Mouse (Mus musculus): ENCODE data around the gene Dmrt3. TPM values are rescaled to one million over a fixed set of nuclear protein-coding genes. Genes with fewer than 3 reads are reported as not detected.

Gene Dmrt3
- polyA plus RNA-seq, 1 experiment from 2014 or later = 1.8 TPM

DNA sequence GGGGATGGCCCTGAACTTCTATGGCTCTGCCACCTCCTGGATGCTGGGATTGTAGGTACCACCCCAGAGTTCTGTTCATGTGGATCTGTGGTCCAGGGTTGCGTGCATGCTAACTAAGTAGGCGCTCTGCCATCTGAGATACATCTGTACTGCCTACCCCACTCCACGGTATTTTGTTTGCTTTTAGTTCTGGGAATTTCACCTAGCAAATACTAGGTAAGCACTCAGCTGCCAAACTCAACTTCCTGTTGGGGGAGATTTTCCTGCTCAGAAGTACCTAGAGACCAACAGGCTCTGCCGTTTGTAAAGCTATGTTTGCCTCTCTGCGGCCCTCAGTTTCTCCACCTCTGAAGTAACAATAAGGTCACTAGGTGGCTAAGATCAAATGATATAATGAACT lies 25.0 kb downstream of the Dmrt3 start:
- no peak overlapping the region for H3K4me3 ChIP-seq
- H3K9ac ChIP-seq = no peak overlapping the region
- no peak for ATAC-seq (ENCODE audit: insufficient number of reproducible peaks, insufficient read depth, low FRiP score, low TSS enrichment, low read depth)
- no peaks in the 10 kb centered on the region for H3K4me1 ChIP-seq
- H3K36me3 ChIP-seq = no peaks in the 10 kb centered on the region
- H3K27ac ChIP-seq = no peak overlapping the region
- H3K27me3 ChIP-seq = peaks cover 11% of the 10 kb centered on the region; the same call in 1 of the 2 replicates
- no peaks in the 10 kb centered on the region for H3K9me3 ChIP-seq
- 81% methylated on average over 5 of the region's 5 CpGs for WGBS
- 0 out of 2 replicates have a peak overlapping the region, but pooled peaks have one; percentile 59 for H3K4me2 ChIP-seq

DNA sequence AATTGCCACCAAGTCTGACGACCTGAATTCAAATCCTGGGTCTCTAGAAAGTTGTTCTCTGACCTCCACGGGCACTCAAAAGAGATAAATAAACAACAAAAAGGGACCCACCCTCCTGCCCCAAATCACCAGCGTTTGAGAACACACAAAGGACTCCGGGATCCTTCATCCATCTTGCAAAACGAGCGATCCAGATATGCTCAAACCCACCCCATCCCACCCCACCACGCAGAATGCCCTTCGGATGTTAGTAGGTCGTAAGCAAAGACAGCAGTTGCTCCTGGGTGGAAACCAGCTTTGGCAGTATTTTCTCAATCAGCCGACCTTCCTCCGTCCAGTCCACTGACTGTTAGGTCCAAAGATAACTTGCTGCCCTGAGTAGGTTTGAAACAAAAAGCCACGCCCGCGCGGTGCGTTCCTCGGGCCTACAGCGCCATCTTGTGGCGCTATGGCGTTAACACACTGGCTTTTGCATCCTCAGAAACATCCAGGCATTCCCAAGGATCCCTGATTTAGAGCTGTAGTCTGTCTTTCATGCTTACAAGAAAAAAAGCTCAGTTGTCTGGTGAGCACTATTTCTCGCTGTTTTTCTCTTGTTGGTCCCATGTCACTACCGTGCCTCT lies 25.6 kb downstream of the Dmrt3 start:
- no peak for ATAC-seq (ENCODE audit: insufficient number of reproducible peaks, insufficient read depth, low FRiP score, low TSS enrichment, low read depth)
- Histone ChIP-seq H3K27me3 (peaks cover 5% of the 10 kb centered on the region; the same call in 1 of the 2 replicates), H3K4me1 (no peaks in the 10 kb centered on the region), H3K9me3 (no peaks in the 10 kb centered on the region), H3K4me2 (peak overlapping the region; percentile 59), H3K9ac (peak overlapping the region; percentile 62), H3K36me3 (no peaks in the 10 kb centered on the region), H3K27ac (no peak overlapping the region), H3K4me3 (peak overlapping the region; percentile 42)
- WGBS = 12% methylated on average over 22 of the region's 22 CpGs

GRCm38 (mm10) chr19:25638766-25639361 lies 28.8 kb downstream of the Dmrt3 start:
- Histone ChIP-seq H3K36me3 (no peaks in the 10 kb centered on the region), H3K27me3 (peaks cover 5% of the 10 kb centered on the region; the same call in 1 of the 2 replicates), H3K4me1 (no peaks in the 10 kb centered on the region), H3K4me3 (no peak overlapping the region), H3K9ac (no peak overlapping the region), H3K9me3 (no peaks in the 10 kb centered on the region), H3K27ac (no peak overlapping the region), H3K4me2 (no peak overlapping the region)
- ATAC-seq (ENCODE audit: insufficient number of reproducible peaks, insufficient read depth, low FRiP score, low TSS enrichment, low read depth) = no peak
- 77% methylated on average over 11 of the region's 11 CpGs for WGBS

GRCm38 (mm10) chr19:25641786-25642185 lies 31.7 kb downstream of the Dmrt3 start:
- Histone ChIP-seq H3K4me3 (no peak overlapping the region), H3K9ac (no peak overlapping the region), H3K27ac (no peak overlapping the region), H3K9me3 (no peaks in the 10 kb centered on the region), H3K36me3 (no peaks in the 10 kb centered on the region), H3K4me2 (no peak overlapping the region), H3K4me1 (no peaks in the 10 kb centered on the region), H3K27me3 (peaks cover 5% of the 10 kb centered on the region; the same call in 1 of the 2 replicates)
- ATAC-seq (ENCODE audit: insufficient number of reproducible peaks, insufficient read depth, low FRiP score, low TSS enrichment, low read depth) = no peak
- 84% methylated on average over 6 of the region's 6 CpGs for WGBS

DNA sequence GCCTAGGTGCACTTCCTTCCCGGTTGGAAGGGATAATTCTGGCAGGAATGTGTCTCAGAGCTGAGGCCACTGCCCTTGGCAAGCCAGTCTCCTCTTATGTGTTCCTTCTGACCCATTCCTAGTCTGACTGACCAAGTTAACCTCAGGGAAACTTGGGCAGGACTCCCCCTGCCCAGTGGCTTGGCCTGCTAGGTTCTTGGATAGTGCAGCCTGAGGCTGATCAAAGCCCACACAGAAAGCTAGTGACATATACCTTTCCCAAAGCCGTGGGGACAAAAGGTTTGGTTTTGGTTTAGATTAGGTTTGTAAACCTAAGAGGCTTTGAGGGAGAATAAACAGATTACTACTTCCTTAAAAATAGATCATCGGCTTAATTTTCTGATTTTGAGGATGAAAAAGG lies 37.0 kb downstream of the Dmrt3 start:
- WGBS = 47% methylated on average over 3 of the region's 3 CpGs
- ATAC-seq (ENCODE audit: insufficient number of reproducible peaks, insufficient read depth, low FRiP score, low TSS enrichment, low read depth) = no peak
- Histone ChIP-seq H3K36me3 (no peaks in the 10 kb centered on the region), H3K9me3 (no peaks in the 10 kb centered on the region), H3K27me3 (peaks cover 7% of the 10 kb centered on the region; the same call in 1 of the 2 replicates), H3K4me3 (no peak overlapping the region), H3K4me1 (no peaks in the 10 kb centered on the region), H3K9ac (no peak overlapping the region), H3K27ac (no peak overlapping the region), H3K4me2 (no peak overlapping the region)

GRCm38 (mm10) chr19:25648701-25649100 lies 38.6 kb downstream of the Dmrt3 start:
- Histone ChIP-seq H3K4me3 (no peak overlapping the region), H3K27me3 (peaks cover 14% of the 10 kb centered on the region; the same call in 1 of the 2 replicates), H3K36me3 (no peaks in the 10 kb centered on the region), H3K9me3 (no peaks in the 10 kb centered on the region), H3K27ac (no peak overlapping the region), H3K4me2 (no peak overlapping the region), H3K4me1 (no peaks in the 10 kb centered on the region; the same call in 1 of the 2 replicates), H3K9ac (no peak overlapping the region)
- 66% methylated on average over 4 of the region's 4 CpGs for WGBS
- ATAC-seq (ENCODE audit: insufficient number of reproducible peaks, insufficient read depth, low FRiP score, low TSS enrichment, low read depth) = no peak

DNA sequence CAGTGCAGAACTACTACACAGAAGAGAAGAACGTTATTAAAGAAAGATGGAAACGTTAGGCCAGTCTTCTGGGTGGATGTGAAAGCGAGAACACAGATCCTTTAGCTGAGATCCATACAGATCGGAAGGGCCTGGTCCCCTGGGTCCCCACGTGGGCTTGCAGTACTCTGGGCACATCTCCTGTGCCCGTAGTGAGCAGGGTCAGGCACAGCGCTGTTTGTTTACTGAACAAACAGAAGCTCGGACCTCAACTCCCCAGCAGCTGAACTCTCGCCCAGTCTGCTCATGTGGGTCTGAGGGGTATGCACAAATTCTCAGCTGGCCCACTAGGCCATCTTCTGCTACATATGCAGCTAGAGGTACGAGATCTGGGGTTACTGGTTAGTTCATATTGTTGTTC lies 40.4 kb downstream of the Dmrt3 start:
- Histone ChIP-seq H3K9me3 (no peaks in the 10 kb centered on the region), H3K9ac (no peak overlapping the region), H3K36me3 (no peaks in the 10 kb centered on the region), H3K4me2 (no peak overlapping the region), H3K27me3 (peaks cover 14% of the 10 kb centered on the region), H3K27ac (no peak overlapping the region), H3K4me1 (peaks cover 16% of the 10 kb centered on the region), H3K4me3 (no peak overlapping the region)
- 78% methylated on average over 10 of the region's 10 CpGs for WGBS
- no peak for ATAC-seq (ENCODE audit: insufficient number of reproducible peaks, insufficient read depth, low FRiP score, low TSS enrichment, low read depth)

- Histone ChIP-seq H3K27ac (no peak overlapping the region), H3K36me3 (no peaks in the 10 kb centered on the region), H3K4me2 (no peak overlapping the region), H3K9ac (no peak overlapping the region), H3K4me3 (no peak overlapping the region), H3K27me3 (peaks cover 23% of the 10 kb centered on the region), H3K9me3 (no peaks in the 10 kb centered on the region), H3K4me1 (peaks cover 19% of the 10 kb centered on the region)
- no peak for ATAC-seq (ENCODE audit: insufficient number of reproducible peaks, insufficient read depth, low FRiP score, low TSS enrichment, low read depth)
- WGBS = 68% methylated on average over 5 of the region's 5 CpGs
Measured at GRCm38 (mm10) chr19:25652560-25652959, 42.5 kb downstream of the Dmrt3 start.

DNA sequence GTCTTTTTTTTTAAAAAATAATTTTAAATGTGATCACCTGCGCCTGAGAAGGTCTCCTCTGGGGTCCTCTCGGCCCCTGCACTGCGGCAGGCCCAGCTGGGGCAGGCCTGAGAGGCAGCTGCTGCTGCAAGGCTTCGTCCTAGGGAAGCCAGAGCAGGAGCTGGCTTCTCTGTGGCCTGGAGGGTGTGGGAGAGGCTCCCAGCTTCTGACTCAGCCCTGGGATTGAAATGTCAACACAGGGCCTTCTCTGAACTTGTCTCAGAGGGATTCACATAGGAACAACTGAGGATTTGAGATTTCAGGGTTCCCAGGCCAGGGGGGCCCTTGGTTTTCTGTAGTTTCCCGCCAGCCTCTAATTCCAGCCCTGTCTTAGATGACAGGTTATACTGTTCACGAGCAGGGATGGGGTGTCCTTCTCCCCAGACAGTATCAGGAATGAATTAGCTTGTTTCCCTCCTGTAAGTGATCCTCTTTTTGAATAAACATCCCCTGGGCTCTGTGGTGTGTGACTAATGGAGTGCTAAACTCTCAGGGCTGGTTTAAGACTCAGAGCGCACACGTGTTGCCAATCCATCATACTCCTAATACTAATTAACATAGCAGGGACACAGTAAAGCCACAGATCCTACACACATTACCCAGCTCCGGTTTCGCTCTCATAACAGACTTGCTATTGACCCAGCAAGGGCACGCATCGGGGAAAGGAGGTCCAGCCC lies 44.1 kb downstream of the Dmrt3 start:
- H3K4me3 ChIP-seq = no peak overlapping the region
- peaks cover 19% of the 10 kb centered on the region for H3K4me1 ChIP-seq
- H3K9ac ChIP-seq = no peak overlapping the region
- H3K27me3 ChIP-seq = peaks cover 23% of the 10 kb centered on the region
- H3K27ac ChIP-seq = peak overlapping the region; percentile 55
- 16% methylated on average over 12 of the region's 12 CpGs for WGBS
- H3K36me3 ChIP-seq = no peaks in the 10 kb centered on the region
- peak overlapping the region; percentile 35 for H3K4me2 ChIP-seq
- no peaks in the 10 kb centered on the region for H3K9me3 ChIP-seq
- peak; percentile 66 for ATAC-seq (ENCODE audit: insufficient number of reproducible peaks, insufficient read depth, low FRiP score, low TSS enrichment, low read depth)

DNA sequence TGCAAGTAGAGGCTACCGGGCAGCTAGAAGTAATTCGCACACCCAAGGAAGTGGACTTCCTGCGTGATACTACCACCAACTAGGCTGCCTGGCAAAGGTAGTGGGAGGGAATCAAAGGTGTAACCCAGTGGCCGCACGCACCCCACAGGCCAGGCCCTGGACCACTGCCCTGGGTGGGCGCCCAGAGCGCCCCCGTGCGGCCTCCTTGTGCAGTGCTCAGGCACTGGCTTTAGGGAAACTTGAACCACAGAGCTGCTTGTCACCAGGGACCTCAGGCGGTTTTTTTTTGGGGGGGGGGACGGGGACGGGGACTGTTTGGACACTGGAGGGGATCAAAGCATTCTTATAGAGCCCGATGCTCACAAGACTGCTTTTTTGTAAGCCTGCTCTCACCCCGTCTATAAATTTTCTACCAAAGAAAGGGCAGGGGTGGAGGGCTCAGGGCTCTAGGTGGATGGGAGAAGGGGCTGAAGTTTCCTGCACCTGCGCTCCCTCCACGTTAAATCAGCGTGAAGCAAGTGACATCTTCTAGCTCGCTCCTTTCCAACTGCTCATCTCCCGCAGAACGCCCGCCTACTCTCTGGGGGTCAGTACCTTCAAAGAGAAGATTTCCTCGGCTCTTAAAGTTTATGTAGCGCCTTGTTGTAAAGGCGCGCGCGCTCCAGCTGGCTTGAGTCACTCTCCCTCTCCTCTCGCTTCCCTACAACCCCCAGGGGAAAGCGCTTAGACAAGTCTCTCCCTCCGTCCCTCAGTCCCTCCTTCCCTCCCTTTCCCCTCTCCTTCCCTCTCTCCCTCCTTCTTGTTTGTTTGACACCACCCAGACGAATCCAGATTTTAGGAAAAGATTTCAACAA lies 55.6 kb downstream of the Dmrt3 start:
- no peak overlapping the region for H3K27ac ChIP-seq
- 3% methylated on average over 31 of the region's 31 CpGs for WGBS
- peak overlapping the region; percentile 45 for H3K4me2 ChIP-seq
- H3K36me3 ChIP-seq = no peaks in the 10 kb centered on the region
- H3K9me3 ChIP-seq = no peaks in the 10 kb centered on the region
- H3K4me1 ChIP-seq = peaks cover 14% of the 10 kb centered on the region
- peaks cover 74% of the 10 kb centered on the region for H3K27me3 ChIP-seq
- H3K9ac ChIP-seq = peak overlapping the region; percentile 40
- peak overlapping the region; percentile 7 for H3K4me3 ChIP-seq
- no peak for ATAC-seq (ENCODE audit: insufficient number of reproducible peaks, insufficient read depth, low FRiP score, low TSS enrichment, low read depth)

DNA sequence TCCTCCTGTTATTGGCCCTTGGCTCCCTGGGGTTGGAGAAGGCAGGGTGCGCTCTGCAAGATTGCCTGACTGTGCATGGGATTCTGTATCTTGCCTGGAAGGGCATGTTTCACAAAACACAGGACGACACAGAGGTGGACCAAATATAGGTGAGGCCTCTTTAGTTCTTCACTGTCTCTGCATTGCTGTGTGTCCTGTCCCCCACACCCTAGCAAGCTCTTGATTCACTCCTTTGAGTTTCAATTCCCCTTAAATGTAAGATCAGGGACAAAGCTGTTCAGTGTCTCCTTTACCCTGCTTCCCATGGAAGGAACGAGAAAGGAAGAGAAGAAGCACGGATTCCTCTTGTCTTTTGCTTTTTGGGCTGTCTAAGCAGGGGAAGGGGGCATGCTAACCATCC lies 57.7 kb downstream of the Dmrt3 start:
- H3K36me3 ChIP-seq = no peaks in the 10 kb centered on the region
- no peak overlapping the region for H3K9ac ChIP-seq
- no peak overlapping the region for H3K4me3 ChIP-seq
- 17% methylated on average over 4 of the region's 4 CpGs for WGBS
- no peaks in the 10 kb centered on the region for H3K9me3 ChIP-seq
- H3K27ac ChIP-seq = no peak overlapping the region
- no peak for ATAC-seq (ENCODE audit: insufficient number of reproducible peaks, insufficient read depth, low FRiP score, low TSS enrichment, low read depth)
- no peak overlapping the region for H3K4me2 ChIP-seq
- peaks cover 23% of the 10 kb centered on the region for H3K4me1 ChIP-seq
- H3K27me3 ChIP-seq = peaks cover 95% of the 10 kb centered on the region
